Mouse (Mus musculus): ENCODE measurements around the gene Isoc2a.

DNA sequence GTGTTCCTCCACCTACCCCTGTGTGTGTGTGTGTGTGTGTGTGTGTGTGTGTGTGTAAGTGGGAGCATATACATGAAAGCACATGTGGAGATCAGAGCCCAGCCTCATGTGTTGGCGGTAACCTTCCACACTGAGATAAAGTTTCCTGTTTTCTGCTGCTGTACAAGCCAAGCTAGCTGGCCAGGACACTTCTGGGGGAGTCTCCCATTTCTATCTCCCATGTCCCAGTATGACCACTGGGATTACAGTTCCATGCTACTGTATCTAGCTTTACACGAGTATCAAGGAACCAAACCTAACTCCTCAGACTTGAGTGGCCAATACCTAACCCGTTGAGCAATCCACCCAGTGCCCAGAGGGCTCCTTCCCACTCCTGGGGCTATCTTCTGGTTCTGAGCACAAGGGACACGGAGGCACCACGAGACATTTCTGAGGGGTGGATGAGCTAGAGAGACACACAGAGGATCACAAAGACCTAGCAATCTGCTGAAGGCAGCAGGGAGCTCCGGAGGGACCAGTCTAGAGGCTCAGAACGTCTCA lies 13.3 kb upstream of the Isoc2a start:
- no peak for TF ChIP-seq POLR2A (IDR thresholded peaks at IDR 0.05; ENCODE audit: extremely low read depth, insufficient read depth, low read length)
- TF ChIP-seq CTCF (IDR thresholded peaks at IDR 0.05; ENCODE audit: extremely low read depth, insufficient read depth, low read length): no peak

All from cortical plate, adult 2 months (tissue).